7 mouse cellular contexts compared by ENCODE assay signal in the genomic region with DNA sequence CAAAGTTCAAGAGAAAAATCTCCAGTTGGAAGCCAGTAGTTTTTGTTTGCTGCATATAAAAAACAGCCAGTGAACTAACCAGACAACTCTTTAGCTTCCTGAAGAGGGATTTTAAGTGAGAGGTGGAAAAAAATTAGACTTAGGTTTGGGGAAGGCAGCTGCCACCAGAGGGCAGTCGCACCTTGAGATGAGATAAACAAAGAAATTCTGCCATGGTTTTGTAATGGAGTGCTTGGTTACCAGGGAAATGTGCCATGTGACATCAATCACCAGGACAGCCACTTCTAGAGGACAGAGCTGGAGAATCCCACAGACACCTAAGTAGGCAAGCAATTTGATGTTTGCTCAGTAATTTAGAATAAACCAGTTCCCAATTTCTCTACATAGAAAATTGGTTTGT.
DNase-seq lines count a peak whose midpoint lies in the region; ATAC-seq and TF ChIP-seq lines count a peak whose summit lies in the region.

No protein-coding gene starts in this region.

- H3K36me3 ChIP-seq in E14TG2a.4 (ENCODE audit: insufficient read depth, low read length) (no peaks in the 10 kb centered on the region), MEL (ENCODE audit: control insufficient read depth in 1 of 2, insufficient read depth in 2 of 2, low read length in 2 of 2) (no peaks in the 10 kb centered on the region)
- no peaks in the 10 kb centered on the region for H3K36me3 ChIP-seq in hindbrain, embryonic 12.5 days
- H3K36me3 ChIP-seq in heart, embryonic 10.5 days = no peaks in the 10 kb centered on the region

- no peak overlapping the region for H3K9ac ChIP-seq in MEL (ENCODE audit: control insufficient read depth, low read depth, low read length, poor library complexity, severe bottlenecking)
- H3K9ac ChIP-seq in hindbrain, embryonic 12.5 days = no peak overlapping the region

- no peak overlapping the region for H3K4me2 ChIP-seq in hindbrain, embryonic 12.5 days (replicated peaks)

- peak; percentile 85 for ATAC-seq in hindbrain, embryonic 12.5 days (ENCODE audit: low FRiP score)

- H3K9me3 ChIP-seq in E14TG2a.4 (ENCODE audit: low read length) (no peaks in the 10 kb centered on the region), MEL (replicated peaks; ENCODE audit: insufficient read depth, low read length) (no peaks in the 10 kb centered on the region)
- no peaks in the 10 kb centered on the region for H3K9me3 ChIP-seq in hindbrain, embryonic 12.5 days (replicated peaks)
- no peaks in the 10 kb centered on the region for H3K9me3 ChIP-seq in heart, embryonic 10.5 days

- 0% methylated on average over 1 of the region's 1 CpGs for WGBS in hindbrain, embryonic 12.5 days
- WGBS in heart, embryonic 10.5 days = 2% methylated on average over 1 of the region's 1 CpGs

- peak; percentile 56 for DNase-seq in MEL (ENCODE audit: low read depth, low spot score)
- peak; percentile 29 to 45 for DNase-seq in layer of hippocampus, postnatal 36 days
- peak; percentile 59 for DNase-seq in neural tube, embryonic 10.5 days (ENCODE audit: extremely low spot score, low spot score)
- DNase-seq in heart, embryonic 10.5 days (ENCODE audit: low spot score) = no peak

- peak; percentile 68 for TF ChIP-seq CTCF in E14TG2a.4 (conservative IDR thresholded peaks at IDR 0.05; ENCODE audit: low read length)
- TF ChIP-seq CTCF in MEL (IDR thresholded peaks at IDR 0.05 in 2 of 3, conservative IDR thresholded peaks at IDR 0.05 in 1 of 3; ENCODE audit: control insufficient read depth in 1 of 3, insufficient read depth in 1 of 3, low read depth in 2 of 3, low read length in 3 of 3, poor library complexity in 1 of 3, severe bottlenecking in 1 of 3) = peak; percentile 40 to 74 (median 62)
- peak; percentile 65 for TF ChIP-seq CTCF in cortical plate, adult 2 months (IDR thresholded peaks at IDR 0.05; ENCODE audit: extremely low read depth, insufficient read depth, low read length)

- TF ChIP-seq RAD21 in MEL (IDR thresholded peaks at IDR 0.05; ENCODE audit: low read depth, low read length) = peak; percentile 73

- H3K4me1 ChIP-seq in E14TG2a.4 (replicated peaks; ENCODE audit: low read depth, low read length) (no peaks in the 10 kb centered on the region), MEL (ENCODE audit: control insufficient read depth in 1 of 2, insufficient read depth in 2 of 2, low read length in 2 of 2) (no peaks in the 10 kb centered on the region)
- H3K4me1 ChIP-seq in cortical plate, adult 2 months (ENCODE audit: control insufficient read depth, insufficient read depth, low read length) = no peaks in the 10 kb centered on the region
- H3K4me1 ChIP-seq in hindbrain, embryonic 12.5 days = no peaks in the 10 kb centered on the region
- H3K4me1 ChIP-seq in heart, embryonic 10.5 days = no peaks in the 10 kb centered on the region

- no peak for TF ChIP-seq POLR2A in MEL (IDR thresholded peaks at IDR 0.05; ENCODE audit: control insufficient read depth in 1 of 2, insufficient read depth in 1 of 2, low read depth in 1 of 2, low read length in 2 of 2, poor library complexity in 1 of 2)
- TF ChIP-seq POLR2A in cortical plate, adult 2 months (IDR thresholded peaks at IDR 0.05; ENCODE audit: extremely low read depth, insufficient read depth, low read length) = no peak

- no peaks in the 10 kb centered on the region for H3K27me3 ChIP-seq in E14TG2a.4 (ENCODE audit: insufficient read depth, low read length)
- H3K27me3 ChIP-seq in MEL (ENCODE audit: control insufficient read depth in 1 of 2, insufficient read depth in 2 of 2, low read length in 2 of 2) = no peaks in the 10 kb centered on the region
- H3K27me3 ChIP-seq in hindbrain, embryonic 12.5 days = no peaks in the 10 kb centered on the region
- H3K27me3 ChIP-seq in heart, embryonic 10.5 days (ENCODE audit: insufficient read depth, poor library complexity, severe bottlenecking) = no peaks in the 10 kb centered on the region

- H3K27ac ChIP-seq in MEL (ENCODE audit: control insufficient read depth, low read depth, low read length) = no peak overlapping the region
- H3K27ac ChIP-seq in cortical plate, adult 2 months (ENCODE audit: insufficient read depth, low read length) = no peak overlapping the region
- H3K27ac ChIP-seq in hindbrain, embryonic 12.5 days = no peak overlapping the region
- no peak overlapping the region for H3K27ac ChIP-seq in heart, embryonic 10.5 days

- H3K79me2 ChIP-seq in MEL (ENCODE audit: control insufficient read depth, insufficient read depth, low read length, poor library complexity) = no peaks in the 10 kb centered on the region

- H3K4me3 ChIP-seq in E14TG2a.4 (replicated peaks; ENCODE audit: low read length) (no peak overlapping the region), MEL (ENCODE audit: control insufficient read depth in 1 of 2, insufficient read depth in 1 of 2, low read depth in 2 of 2, low read length in 2 of 2) (no peak overlapping the region)
- no peak overlapping the region for H3K4me3 ChIP-seq in cortical plate, adult 2 months (ENCODE audit: insufficient read depth, low read length)
- H3K4me3 ChIP-seq in hindbrain, embryonic 12.5 days = no peak overlapping the region
- no peak overlapping the region for H3K4me3 ChIP-seq in heart, embryonic 10.5 days

- TF ChIP-seq EP300 in MEL (IDR thresholded peaks at IDR 0.05; ENCODE audit: low read depth in 1 of 2, low read length in 2 of 2) = no peak

TF ChIP-seq in MEL, 35 proteins besides CTCF, POLR2A, EP300 and RAD21:
- no peak for TF ChIP-seq MEF2A (IDR thresholded peaks at IDR 0.05; ENCODE audit: extremely low read depth, insufficient replicate concordance, low read depth, low read length, poor library complexity, severe bottlenecking)
- no peak for TF ChIP-seq CHD2 (IDR thresholded peaks at IDR 0.05; ENCODE audit: low read length)
- TF ChIP-seq ELF1 (IDR thresholded peaks at IDR 0.05; ENCODE audit: low read depth, low read length) = no peak
- peak; percentile 38; the same call in 1 of the 2 replicates for TF ChIP-seq ZNF384 (IDR thresholded peaks at IDR 0.05; ENCODE audit: low read depth, low read length)
- no peak for TF ChIP-seq NELFE (IDR thresholded peaks at IDR 0.05; ENCODE audit: low read depth, low read length)
- TF ChIP-seq SMC3 (IDR thresholded peaks at IDR 0.05; ENCODE audit: low read depth, low read length) = peak; percentile 71
- TF ChIP-seq KAT2A (conservative IDR thresholded peaks at IDR 0.05; ENCODE audit: low read depth, low read length) = no peak
- TF ChIP-seq JUND (IDR thresholded peaks at IDR 0.05; ENCODE audit: low read depth, low read length) = no peak
- TF ChIP-seq MAFK (IDR thresholded peaks at IDR 0.05; ENCODE audit: borderline replicate concordance, low read depth, low read length) = no peak
- TF ChIP-seq TBP (IDR thresholded peaks at IDR 0.05; ENCODE audit: low read depth, low read length) = no peak
- TF ChIP-seq SIN3A (IDR thresholded peaks at IDR 0.05; ENCODE audit: low read length) = no peak
- TF ChIP-seq MYB (IDR thresholded peaks at IDR 0.05; ENCODE audit: low read depth, low read length) = no peak
- no peak for TF ChIP-seq GABPA (IDR thresholded peaks at IDR 0.05; ENCODE audit: low read depth, low read length)
- no peak for TF ChIP-seq USF2 (IDR thresholded peaks at IDR 0.05; ENCODE audit: borderline replicate concordance in 1 of 2, insufficient read depth in 1 of 2, low read depth in 1 of 2, low read length in 2 of 2)
- TF ChIP-seq TAL1 (IDR thresholded peaks at IDR 0.05; ENCODE audit: low read length) = no peak
- TF ChIP-seq POLR2AphosphoS5 (IDR thresholded peaks at IDR 0.05; ENCODE audit: borderline replicate concordance, low read depth, low read length) = no peak
- no peak for TF ChIP-seq E2F4 (IDR thresholded peaks at IDR 0.05; ENCODE audit: borderline replicate concordance, low read depth, low read length)
- no peak for TF ChIP-seq MAZ (IDR thresholded peaks at IDR 0.05; ENCODE audit: low read depth, low read length)
- TF ChIP-seq ZC3H11A (IDR thresholded peaks at IDR 0.05; ENCODE audit: low read depth, low read length) = peak; percentile 42
- TF ChIP-seq UBTF (IDR thresholded peaks at IDR 0.05; ENCODE audit: borderline replicate concordance, insufficient read depth, low read depth, low read length) = no peak
- TF ChIP-seq GATA1 (IDR thresholded peaks at IDR 0.05; ENCODE audit: low read depth, low read length) = no peak
- TF ChIP-seq NRF1 (IDR thresholded peaks at IDR 0.05; ENCODE audit: insufficient read depth, low read depth, low read length, poor library complexity, severe bottlenecking) = no peak
- no peak for TF ChIP-seq USF1 (IDR thresholded peaks at IDR 0.05; ENCODE audit: low read depth, low read length)
- no peak for TF ChIP-seq HCFC1 (IDR thresholded peaks at IDR 0.05; ENCODE audit: low read depth, low read length)
- no peak for TF ChIP-seq TCF12 (IDR thresholded peaks at IDR 0.05; ENCODE audit: low read depth, low read length)
- TF ChIP-seq ETS1 (IDR thresholded peaks at IDR 0.05; ENCODE audit: low read depth, low read length) = no peak
